ENCODE assay signal across 9 mouse cellular contexts in the genomic region with DNA sequence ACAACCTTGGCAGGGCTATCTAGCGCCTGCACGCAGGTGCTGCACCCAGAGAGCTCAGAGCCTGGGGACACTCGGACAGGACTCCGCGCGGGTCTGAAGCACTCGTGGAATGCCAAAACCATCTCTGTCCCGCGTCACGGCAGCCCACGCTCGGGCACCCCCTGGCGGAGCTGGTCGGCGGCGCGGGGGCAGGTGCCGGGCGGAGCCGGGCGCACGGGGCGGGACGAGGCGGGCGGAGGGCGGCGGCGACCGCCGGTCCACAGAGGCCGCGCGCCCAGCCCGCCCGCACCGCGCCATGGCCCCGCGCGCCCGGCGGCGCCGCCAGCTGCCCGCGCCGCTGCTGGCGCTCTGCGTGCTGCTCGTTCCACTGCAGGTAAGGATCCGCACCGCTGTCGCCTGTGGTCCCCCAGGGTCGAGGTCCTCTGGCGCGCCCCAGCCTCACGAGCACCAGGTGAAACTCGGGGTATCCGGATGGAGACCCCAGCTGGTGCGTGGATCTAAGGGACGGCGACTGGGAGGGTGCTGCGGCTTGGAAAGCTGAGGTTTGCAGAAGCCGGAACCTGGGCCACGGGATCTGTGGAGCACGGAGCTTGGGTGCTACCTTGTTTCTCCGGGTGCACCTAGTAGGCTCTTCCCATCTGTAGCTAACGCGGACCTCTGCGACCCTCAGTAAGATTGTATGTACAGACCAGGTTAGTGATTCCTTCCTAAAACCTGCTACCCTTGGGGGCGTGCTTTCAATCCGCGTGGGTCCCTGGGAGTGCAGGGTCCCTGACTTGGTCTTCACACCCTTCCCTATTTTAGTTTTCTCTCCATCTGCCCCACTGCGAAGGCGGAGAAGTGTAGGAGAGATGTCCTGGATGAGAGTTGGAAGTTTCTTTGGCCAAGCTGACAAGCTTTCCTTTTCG. TPM values are rescaled to one million over a fixed set of nuclear protein-coding genes. Genes with fewer than 3 reads are reported as not detected.
DNase-seq lines count a peak whose midpoint lies in the region; ATAC-seq and TF ChIP-seq lines count a peak whose summit lies in the region.
"Had no signal": no experiment of that assay in that cellular context is flagged by ENCODE, and none has a peak within 500 bp of the region (broad histone marks: within the 10 kb centered on the region; RNA-seq: fewer than 3 reads in every experiment).

Tnfrsf11a (plus strand) TSS at position 262 of the 908 bp plus-strand sequence.

- H3K9ac ChIP-seq in forebrain, embryonic 12.5 days = peak within 1 kb of the TSS; percentile 59
- peak within 1 kb of the TSS; percentile 50 for H3K9ac ChIP-seq in liver, embryonic 16.5 days (ENCODE audit: low read depth, low read length)
- H3K9ac ChIP-seq in stomach, embryonic 16.5 days (ENCODE audit: low read length) = peak within 1 kb of the TSS; percentile 85

- H3K27me3 ChIP-seq in C2C12 (ENCODE audit: control insufficient read depth, insufficient read depth, insufficient read length) = peaks cover 19% of the 10 kb centered on the region
- H3K27me3 ChIP-seq in forebrain, embryonic 12.5 days = peaks cover 36% of the 10 kb centered on the region
- H3K27me3 ChIP-seq in liver, embryonic 16.5 days (ENCODE audit: control insufficient read depth, insufficient read depth, low read depth, low read length) = peaks cover 24% of the 10 kb centered on the region
- H3K27me3 ChIP-seq in stomach, embryonic 16.5 days (ENCODE audit: control insufficient read depth, insufficient read depth, low read length) = peaks cover 4% of the 10 kb centered on the region; the same call in 1 of the 2 replicates

- peaks cover 11% of the 10 kb centered on the region for H3K4me1 ChIP-seq in forebrain, embryonic 12.5 days
- peaks cover 3% of the 10 kb centered on the region; the same call in 1 of the 2 replicates for H3K4me1 ChIP-seq in liver, embryonic 16.5 days (ENCODE audit: control insufficient read depth, low read depth, low read length)
- H3K4me1 ChIP-seq in stomach, embryonic 16.5 days (ENCODE audit: control insufficient read depth, insufficient read depth, low read length) = peaks cover 15% of the 10 kb centered on the region

- TF ChIP-seq CTCF in C2C12 (IDR thresholded peaks at IDR 0.05; ENCODE audit: control insufficient read depth, insufficient read depth, insufficient read length) = peak; percentile 31

- H3K36me3 ChIP-seq in C2C12 (ENCODE audit: control insufficient read depth, insufficient read depth) = no peaks in the 10 kb centered on the region
- no peaks in the 10 kb centered on the region for H3K36me3 ChIP-seq in forebrain, embryonic 12.5 days (replicated peaks)
- H3K36me3 ChIP-seq in liver, embryonic 16.5 days (ENCODE audit: control insufficient read depth, insufficient read depth) = no peaks in the 10 kb centered on the region
- H3K36me3 ChIP-seq in stomach, embryonic 16.5 days (ENCODE audit: control insufficient read depth, insufficient read depth, low read length) = no peaks in the 10 kb centered on the region

- intact Hi-C loops in heart, postnatal 14 days (cut with DNase I) = no loop called here

- peak within 1 kb of the TSS; percentile 72 for H3ac ChIP-seq in C2C12 (ENCODE audit: control insufficient read depth, insufficient read length, low read depth)

- ATAC-seq in forebrain, embryonic 12.5 days (ENCODE audit: low FRiP score) = peak; percentile 89
- ATAC-seq in liver, embryonic 16.5 days (ENCODE audit: low read depth) = peak; percentile 75
- peak; percentile 86 for ATAC-seq in stomach, embryonic 16.5 days (ENCODE audit: insufficient read depth, low FRiP score)

- H3K79me3 ChIP-seq in C2C12 (ENCODE audit: low read depth) = no peaks in the 10 kb centered on the region

- peak within 1 kb of the TSS; percentile 6 for H3K4me3 ChIP-seq in C2C12 (ENCODE audit: insufficient read depth, poor library complexity, severe bottlenecking)
- peak within 1 kb of the TSS; percentile 55 for H3K4me3 ChIP-seq in forebrain, embryonic 12.5 days (replicated peaks)
- peak within 1 kb of the TSS; percentile 61 for H3K4me3 ChIP-seq in liver, embryonic 16.5 days (ENCODE audit: low read depth, low read length)
- H3K4me3 ChIP-seq in stomach, embryonic 16.5 days (replicated peaks; ENCODE audit: low read length) = peak within 1 kb of the TSS; percentile 75

- peak; percentile 61 for DNase-seq in brain, adult 2 months (ENCODE audit: low read depth, low spot score)
- peak; percentile 77 to 79 for DNase-seq in heart, postnatal 14 days
- DNase-seq in kidney, postnatal 36 days = peak; percentile 61 to 87
- DNase-seq in neural tube, embryonic 10.5 days (ENCODE audit: extremely low spot score, low spot score) = peak; percentile 57

- peak within 1 kb of the TSS; percentile 96 for H3K4me2 ChIP-seq in forebrain, embryonic 12.5 days
- H3K4me2 ChIP-seq in liver, embryonic 16.5 days (ENCODE audit: low read depth, low read length) = peak within 1 kb of the TSS; percentile 75
- H3K4me2 ChIP-seq in stomach, embryonic 16.5 days (ENCODE audit: low read depth, low read length) = peak within 1 kb of the TSS; percentile 93

- no peaks in the 10 kb centered on the region for H3K9me3 ChIP-seq in forebrain, embryonic 12.5 days
- H3K9me3 ChIP-seq in liver, embryonic 16.5 days (replicated peaks; ENCODE audit: control insufficient read depth, low read length) = no peaks in the 10 kb centered on the region
- no peaks in the 10 kb centered on the region for H3K9me3 ChIP-seq in stomach, embryonic 16.5 days (replicated peaks; ENCODE audit: control insufficient read depth, low read length)

- no peak within 1 kb of the TSS for H3K27ac ChIP-seq in forebrain, embryonic 12.5 days
- no peak within 1 kb of the TSS for H3K27ac ChIP-seq in liver, embryonic 16.5 days (ENCODE audit: low read length)
- H3K27ac ChIP-seq in stomach, embryonic 16.5 days (ENCODE audit: low read length) = peak within 1 kb of the TSS; percentile 15; the same call in 1 of the 2 replicates

- H3K79me2 ChIP-seq in C2C12 (ENCODE audit: control insufficient read depth, insufficient read depth) = no peaks in the 10 kb centered on the region

- 4% methylated on average over 43 of the region's 77 CpGs for WGBS in forebrain, embryonic 12.5 days
- 3% methylated on average over 61 of the region's 77 CpGs for WGBS in liver, embryonic 16.5 days (ENCODE audit: insufficient replicate concordance)
- WGBS in stomach, embryonic 16.5 days = 2% methylated on average over 77 of the region's 77 CpGs

TF ChIP-seq in C2C12, 6 proteins besides CTCF, POLR2A, EP300 and RAD21:
- TF ChIP-seq MAX (IDR thresholded peaks at IDR 0.05) (no peak), USF1 (IDR thresholded peaks at IDR 0.05; ENCODE audit: low read depth) (no peak), MYOD1 (IDR thresholded peaks at IDR 0.05; ENCODE audit: control insufficient read depth, insufficient read length, low read depth) (no peak), FOSL1 (IDR thresholded peaks at IDR 0.05; ENCODE audit: insufficient read depth, low read length, poor library complexity, severe bottlenecking) (no peak), MYOG (IDR thresholded peaks at IDR 0.05; ENCODE audit: control insufficient read depth, extremely low read depth, insufficient read length) (no peak), CEBPB (IDR thresholded peaks at IDR 0.05; ENCODE audit: low read depth) (no peak)

RNA-seq across cellular contexts. Expression of gene Tnfrsf11a, which starts in this region (rescaled TPM):
- polyA plus RNA-seq in C2C12 (2012; fragmentation: generic; extraction: Trizol) = 0.16 TPM
- polyA plus RNA-seq in forebrain, embryonic 12.5 days (2016; fragmentation: Nextera tagmentation; extraction: Ambion mirVana) = 0.14 and 0.36 TPM in 2 replicates
- total RNA-seq in heart, postnatal 14 days (2021) = 1 to 10 TPM; 1.6 to 1.7 TPM
- 0.28 and 0.46 TPM in 2 replicates for polyA plus RNA-seq in liver, embryonic 16.5 days (2015; fragmentation: Nextera tagmentation; extraction: Ambion mirVana)
- 1.8 and 2.2 TPM in 2 replicates for polyA plus RNA-seq in stomach, embryonic 16.5 days (2015; fragmentation: Nextera tagmentation; extraction: Ambion mirVana)
- total RNA-seq: MEL had no signal

Comparison
In these comparisons a context has a peak if more than half of its experiments do, and no peak if none do; other contexts are left out.
1. Peak in ATAC-seq, H3K4me3 ChIP-seq, H3K9ac ChIP-seq and H3K4me2 ChIP-seq in forebrain, embryonic 12.5 days; RNA of the gene not detected or under 1 TPM.
2. Peak in ATAC-seq, H3K4me3 ChIP-seq, H3K9ac ChIP-seq and H3K4me2 ChIP-seq in liver, embryonic 16.5 days; RNA of the gene not detected or under 1 TPM.
3. H3K4me3 ChIP-seq: peak in every context shown above with its lines; median percentile 75 in stomach, embryonic 16.5 days; 61 in liver, embryonic 16.5 days; 55 in forebrain, embryonic 12.5 days; 6 in C2C12.